Mouse (Mus musculus): ENCODE results near the gene Slc36a3. TPM values are rescaled to one million over a fixed set of nuclear protein-coding genes. Genes with fewer than 3 reads are reported as not detected.

Gene Slc36a3
- polyA plus RNA-seq, 1 experiment, result 0.12 TPM

DNA sequence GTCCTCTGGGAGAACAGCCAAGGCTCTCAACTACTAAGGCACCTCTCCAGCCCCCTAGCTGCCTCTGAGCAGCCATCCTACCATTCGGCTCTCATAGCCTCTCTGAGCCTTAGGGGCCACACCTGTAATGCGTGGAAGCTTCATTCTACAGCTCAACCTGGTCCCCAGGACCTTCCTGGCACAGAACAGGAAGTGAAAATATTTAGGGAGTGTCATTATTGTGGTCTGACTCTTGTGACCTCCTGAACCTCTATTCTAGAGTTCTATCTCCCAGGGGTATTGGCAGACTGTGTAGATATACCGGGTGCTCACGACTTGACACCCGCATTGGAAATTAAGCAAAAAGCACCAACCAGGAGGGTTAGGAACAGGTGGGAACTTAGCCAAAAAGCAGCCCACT is 75.3 kb downstream of the Slc36a3 start:
- DNase-seq (ENCODE audit: low read depth), result no peak

DNA sequence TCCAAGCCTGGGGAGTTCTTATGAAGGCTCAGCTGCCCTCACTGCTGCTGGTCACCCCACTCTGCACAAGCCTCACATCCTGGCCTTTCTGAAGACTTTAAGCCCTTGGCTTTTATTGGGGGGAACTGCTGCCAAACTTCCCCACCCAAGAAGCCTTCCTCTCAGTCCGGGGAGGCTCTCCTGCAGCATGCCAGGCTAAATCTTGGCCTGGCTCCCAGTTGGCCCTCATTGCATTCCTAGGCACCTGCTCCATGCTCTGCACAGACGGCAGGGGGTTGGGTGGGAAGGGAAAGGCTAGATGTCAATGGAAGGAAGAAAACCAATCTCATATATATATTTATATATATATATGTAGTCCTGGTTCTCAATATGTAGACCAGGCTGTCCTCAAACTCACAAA is 75.9 kb downstream of the Slc36a3 start:
- DNase-seq (ENCODE audit: low read depth), result no peak

Other genes with a start within 250 kb of the Slc36a3 start
- gene Gpx3, start 249.3 kb downstream of the Slc36a3 start, polyA plus RNA-seq (2012; rRNA removed), result 1,195 and 1,949 TPM in 2 replicates
- 37.6 and 41.5 TPM in 2 replicates for gene Tnip1, start 188.8 kb downstream of the Slc36a3 start, polyA plus RNA-seq (2012; rRNA removed)
- gene Anxa6, start 118.3 kb downstream of the Slc36a3 start, polyA plus RNA-seq (2012; rRNA removed), result 182 and 288 TPM in 2 replicates
- gene Ccdc69, start 73.6 kb downstream of the Slc36a3 start, polyA plus RNA-seq (2012; rRNA removed), result 7.0 and 7.9 TPM in 2 replicates
- gene Gm2a, start 53.6 kb downstream of the Slc36a3 start, polyA plus RNA-seq (2012; rRNA removed), result 87.2 and 90.0 TPM in 2 replicates
- 74.9 and 138 TPM in 2 replicates for gene Slc36a2, start 33.4 kb upstream of the Slc36a3 start, polyA plus RNA-seq (2012; rRNA removed)
- gene Slc36a1, start 52.6 kb upstream of the Slc36a3 start, polyA plus RNA-seq (2012; rRNA removed), result 9.0 and 9.8 TPM in 2 replicates
- gene Fat2, start 184.9 kb upstream of the Slc36a3 start, polyA plus RNA-seq (2012; rRNA removed), result 1.4 and 1.6 TPM in 2 replicates